Mouse (Mus musculus): ENCODE data around the gene Rpia.

GRCm38 (mm10) chr6:70747702-70748101, 44.3 kb downstream of the Rpia start:
- TF ChIP-seq CTCF (IDR thresholded peaks at IDR 0.05; ENCODE audit: low read depth) (no peak), EP300 (IDR thresholded peaks at IDR 0.05; ENCODE audit: low read depth) (no peak)

Data from liver, embryonic 14.5 days (tissue).